Mouse (Mus musculus) megakaryocyte-erythroid progenitor cell, adult 5-6 weeks (primary cell): ENCODE results near the gene Slc5a11. TPM values are rescaled to one million over a fixed set of nuclear protein-coding genes. Genes with fewer than 3 reads are reported as not detected.

Source experiments
- total RNA-seq, 2 experiments: library from RNA; stranded (forward) in 1 of 2; stranded (reverse) in 1 of 2; fragments of 200-1000, 215-1000 nt in 1 of 2; fragments of >200 nt in 1 of 2; fragmentation: Nextera tagmentation in 1 of 2; gene quantifications; 2 replicates each; pipeline ENCODE4 v1.2.3; 2014 to 2017

Slc5a11 gene
- total RNA-seq, 2 experiments from 2014 or later = not detected

Other genes starting within 250 kb of the Slc5a11 start
- 120 and 143 TPM in 2 replicates for gene Rbbp6, start 249.1 kb upstream of the Slc5a11 start, total RNA-seq (2014; fragmentation: Nextera tagmentation)
- gene Rbbp6, start 249.1 kb upstream of the Slc5a11 start, total RNA-seq (2017) = 89.7 and 95.3 TPM in 2 replicates
- gene Tnrc6a, start 90.9 kb upstream of the Slc5a11 start, total RNA-seq (2014; fragmentation: Nextera tagmentation) = 37.3 and 71.3 TPM in 2 replicates
- gene Tnrc6a, start 90.9 kb upstream of the Slc5a11 start, total RNA-seq (2017) = 49.4 and 59.2 TPM in 2 replicates
- 36.2 and 57.0 TPM in 2 replicates for gene Lcmt1, start 155.0 kb downstream of the Slc5a11 start, total RNA-seq (2014; fragmentation: Nextera tagmentation)
- 42.8 and 43.3 TPM in 2 replicates for gene Lcmt1, start 155.0 kb downstream of the Slc5a11 start, total RNA-seq (2017)
- 17.8 and 30.5 TPM in 2 replicates for gene Arhgap17, start 155.1 kb downstream of the Slc5a11 start, total RNA-seq (2014; fragmentation: Nextera tagmentation)
- gene Arhgap17, start 155.1 kb downstream of the Slc5a11 start, total RNA-seq (2017) = 12.6 and 16.5 TPM in 2 replicates
- not detected in 2 replicates for gene Aqp8, start 247.5 kb downstream of the Slc5a11 start, total RNA-seq (2014; fragmentation: Nextera tagmentation)
- not detected in 2 replicates for gene Aqp8, start 247.5 kb downstream of the Slc5a11 start, total RNA-seq (2017)